Mouse (Mus musculus) adrenal gland, adult 18-20 months (tissue): ENCODE measurements at regions not wholly inside any gene's neighbourhood (a gene's known extent, or its start where the extent isn't known, plus 50 kb on each side); places are given as distances from the start of the nearest gene placed in this dataset.
A peak's percentile ranks its signal among the peaks of the same experiment; 100 is the strongest.
"Not testable (repeated sequence)": the region's sequence is repeated elsewhere in the genome, so short reads cannot be mapped to it uniquely, and the experiment has no call there.

Experiments
- DNase-seq, 2 experiments: peaks; one replicate each; pipeline ENCODE4 v3.0.0; 2021 to 2022; ENCODE audit warnings: low spot score in 2 of 2

GRCm38 (mm10) chr12:23026976-23027375 is 753.1 kb downstream of the Gm10330 start:
- not testable (repeated sequence) for DNase-seq

GRCm38 (mm10) chr12:23023556-23023955 is 756.5 kb downstream of the Gm10330 start:
- DNase-seq: not testable (repeated sequence)

GRCm38 (mm10) chr12:23010199-23010598 is 769.9 kb downstream of the Gm10330 start:
- DNase-seq: peak; percentile 17 to 18

GRCm38 (mm10) chr12:23009662-23010061 is 770.4 kb downstream of the Gm10330 start:
- peak in 1 of 2 experiments; percentile 5 for DNase-seq
